ENCODE assay signal across 21 mouse cellular contexts in genomic region chr14:122793368-122793767, GRCm38 (mm10).
A peak's percentile ranks its signal among the peaks of the same experiment; 100 is the strongest.
DNase-seq lines count a peak whose midpoint lies in the region; TF ChIP-seq lines count a peak whose summit lies in the region.
"Had no signal": no experiment of that assay in that cellular context is flagged by ENCODE, and none has a peak within 500 bp of the region (broad histone marks: within the 10 kb centered on the region; RNA-seq: fewer than 3 reads in every experiment).

No protein-coding gene starts in this region.

- H3K4me1 ChIP-seq in CH12.LX (ENCODE audit: control insufficient read depth in 1 of 2, insufficient read depth in 2 of 2): peaks cover 5 to 8% of the 10 kb centered on the region in 2 experiments; a peak in 3 of 4 replicates
- no peaks in the 10 kb centered on the region; a peak in 1 of 4 replicates for H3K4me1 ChIP-seq in ES-E14 (ENCODE audit: control insufficient read depth in 2 of 2, insufficient read depth in 2 of 2, low read length in 2 of 2, poor library complexity in 1 of 2)
- no peaks in the 10 kb centered on the region for H3K4me1 ChIP-seq in MEL (ENCODE audit: control insufficient read depth in 1 of 2, insufficient read depth in 2 of 2, low read length in 2 of 2)

- in situ Hi-C loops in CH12.LX (cut with MboI; ENCODE audit: low pct_ligation_motif_present, low pct_unique_long_range_greater_than_20kb, low sequenced_read_pairs): no loop called here
- in situ Hi-C loops in ES-E14 (cut with MboI; ENCODE audit: low sequenced_read_pairs in 2 of 2, unreplicated experiment in 2 of 2): no loop called here

- dilution Hi-C loops in CH12.LX (cut with MboI; ENCODE audit: extremely low pct_ligation_motif_present, extremely low pct_unique_long_range_greater_than_20kb, low sequenced_read_pairs): no loop called here

- H3K9ac ChIP-seq in CH12.LX (ENCODE audit: insufficient read depth, low read depth) (no peak overlapping the region), ES-E14 (ENCODE audit: insufficient read depth, low read depth, low read length, poor library complexity, severe bottlenecking) (no peak overlapping the region), MEL (ENCODE audit: control insufficient read depth, low read depth, low read length, poor library complexity, severe bottlenecking) (no peak overlapping the region)

- H3K27me3 ChIP-seq in CH12.LX (replicated peaks) (no peaks in the 10 kb centered on the region), MEL (ENCODE audit: control insufficient read depth in 1 of 2, insufficient read depth in 2 of 2, low read length in 2 of 2) (no peaks in the 10 kb centered on the region)
- H3K27me3 ChIP-seq: Patski had no signal

- H3K4me3 ChIP-seq in CH12.LX (replicated peaks in 1 of 3; ENCODE audit: low read depth in 2 of 3, low read length in 2 of 3, poor library complexity in 1 of 3): no peak overlapping the region
- no peak overlapping the region for H3K4me3 ChIP-seq in ES-E14 (ENCODE audit: insufficient read depth in 1 of 2, low read depth in 1 of 2, low read length in 2 of 2, poor library complexity in 1 of 2, severe bottlenecking in 1 of 2)
- H3K4me3 ChIP-seq in MEL (ENCODE audit: control insufficient read depth in 1 of 2, insufficient read depth in 1 of 2, low read depth in 2 of 2, low read length in 2 of 2): no peak overlapping the region

- H3K79me2 ChIP-seq in CH12.LX (replicated peaks; ENCODE audit: control insufficient read depth, extremely low read depth, insufficient read depth, poor library complexity, severe bottlenecking): no peaks in the 10 kb centered on the region
- no peaks in the 10 kb centered on the region for H3K79me2 ChIP-seq in MEL (ENCODE audit: control insufficient read depth, insufficient read depth, low read length, poor library complexity)

- DNase-seq in CH12.LX (ENCODE audit: extremely low read depth) (no peak), ES-E14 (ENCODE audit: low read depth, low spot score) (no peak), MEL (ENCODE audit: low read depth, low spot score) (no peak)
- no peak for DNase-seq in heart, adult 8-10 months (ENCODE audit: low spot score)
- DNase-seq in right cerebral cortex, adult 2 months (ENCODE audit: low spot score in 2 of 2): no peak
- DNase-seq in lung, postnatal 25 days (ENCODE audit: low spot score): no peak
- DNase-seq: adrenal gland, adult 2 months; adrenal gland, adult 8-10 months; adrenal gland, postnatal 10 days; adrenal gland, postnatal 14 days; adrenal gland, postnatal 25 days; adrenal gland, postnatal 36 days; B cell, adult 2 months; cerebellum, adult 11 months; cerebellum, adult 11-12 months; cerebellum, adult 18-20 months; cerebellum, adult 2 months; cerebellum, adult 8-10 months; cerebellum, adult 9-10 months had no signal

- H3K9me3 ChIP-seq in CH12.LX (replicated peaks; ENCODE audit: low read length) (no peaks in the 10 kb centered on the region), ES-E14 (ENCODE audit: control insufficient read depth, insufficient read depth, low read depth, low read length) (no peaks in the 10 kb centered on the region), MEL (replicated peaks; ENCODE audit: insufficient read depth, low read length) (no peaks in the 10 kb centered on the region)
- H3K9me3 ChIP-seq: G1E had no signal

- TF ChIP-seq EP300 in CH12.LX (IDR thresholded peaks at IDR 0.05; ENCODE audit: low read length): no peak
- no peak for TF ChIP-seq EP300 in MEL (IDR thresholded peaks at IDR 0.05; ENCODE audit: low read depth in 1 of 2, low read length in 2 of 2)

- H3K36me3 ChIP-seq in CH12.LX (replicated peaks in 1 of 2; ENCODE audit: control insufficient read depth in 1 of 2, insufficient read depth in 1 of 2, low read length in 1 of 2): peaks cover 5 to 8% of the 10 kb centered on the region in 2 experiments
- H3K36me3 ChIP-seq in ES-E14 (ENCODE audit: control insufficient read depth, insufficient read depth, low read length, poor library complexity, severe bottlenecking): no peaks in the 10 kb centered on the region
- no peaks in the 10 kb centered on the region for H3K36me3 ChIP-seq in MEL (ENCODE audit: control insufficient read depth in 1 of 2, insufficient read depth in 2 of 2, low read length in 2 of 2)

- H3K4me2 ChIP-seq in CH12.LX (ENCODE audit: insufficient read depth, low read depth, poor library complexity, severe bottlenecking): no peak overlapping the region

- no peak for TF ChIP-seq RAD21 in CH12.LX (IDR thresholded peaks at IDR 0.05; ENCODE audit: low read depth, low read length)
- TF ChIP-seq RAD21 in MEL (IDR thresholded peaks at IDR 0.05; ENCODE audit: low read depth, low read length): no peak

- no peak for TF ChIP-seq CTCF in CH12.LX (conservative IDR thresholded peaks at IDR 0.05 in 1 of 2, IDR thresholded peaks at IDR 0.05 in 1 of 2; ENCODE audit: low read depth in 2 of 2, low read length in 2 of 2)
- TF ChIP-seq CTCF in MEL (IDR thresholded peaks at IDR 0.05 in 2 of 3, conservative IDR thresholded peaks at IDR 0.05 in 1 of 3; ENCODE audit: control insufficient read depth in 1 of 3, insufficient read depth in 1 of 3, low read depth in 2 of 3, low read length in 3 of 3, poor library complexity in 1 of 3, severe bottlenecking in 1 of 3): no peak

- H3K27ac ChIP-seq in CH12.LX (ENCODE audit: insufficient read depth, low read depth) (no peak overlapping the region), ES-E14 (ENCODE audit: insufficient read depth, low read depth, low read length, poor library complexity, severe bottlenecking) (no peak overlapping the region), MEL (ENCODE audit: control insufficient read depth, low read depth, low read length) (no peak overlapping the region)

- no peak for TF ChIP-seq POLR2A in CH12.LX (IDR thresholded peaks at IDR 0.05; ENCODE audit: low read depth, low read length)
- no peak for TF ChIP-seq POLR2A in MEL (IDR thresholded peaks at IDR 0.05; ENCODE audit: control insufficient read depth in 1 of 2, insufficient read depth in 1 of 2, low read depth in 1 of 2, low read length in 2 of 2, poor library complexity in 1 of 2)

TF ChIP-seq in CH12.LX, 34 proteins besides CTCF, POLR2A, EP300 and RAD21:
- TF ChIP-seq MAFK (IDR thresholded peaks at IDR 0.05; ENCODE audit: insufficient replicate concordance, low read length): peak; percentile 88
- no peak for TF ChIP-seq ZC3H11A (IDR thresholded peaks at IDR 0.05; ENCODE audit: low read depth, low read length)

TF ChIP-seq in ES-E14, 5 proteins besides CTCF, POLR2A, EP300 and RAD21:
- TF ChIP-seq MAFK (IDR thresholded peaks at IDR 0.05; ENCODE audit: insufficient read depth, low read depth, low read length) (peak; percentile 83), CHD2 (IDR thresholded peaks at IDR 0.05; ENCODE audit: low read depth, low read length) (no peak)

TF ChIP-seq in MEL, 35 proteins besides CTCF, POLR2A, EP300 and RAD21:
- TF ChIP-seq ZNF384 (IDR thresholded peaks at IDR 0.05; ENCODE audit: low read depth, low read length): no peak
- peak; percentile 76 for TF ChIP-seq MAFK (IDR thresholded peaks at IDR 0.05; ENCODE audit: borderline replicate concordance, low read depth, low read length)

Comparison
In these comparisons a context has a peak if more than half of its experiments do, and no peak if none do; other contexts are left out.
1. Of the 35 proteins assayed by ChIP-seq in both MEL and CH12.LX: peak only in MEL: none; only in CH12.LX: none; in both: MAFK; in neither: 34.